Mouse (Mus musculus): ENCODE results near the gene Gnat1.

- no peak for TF ChIP-seq CTCF (conservative IDR thresholded peaks at IDR 0.05; ENCODE audit: low read length)
- TF ChIP-seq POU5F1 (IDR thresholded peaks at IDR 0.05; ENCODE audit: borderline replicate concordance, low read length): no peak
- no peak for TF ChIP-seq NANOG (IDR thresholded peaks at IDR 0.05; ENCODE audit: borderline replicate concordance, low read length)
These were observed 9.4 kb upstream of the Gnat1 start for GRCm38 (mm10) chr9:107688939-107689338.

Measured in E14TG2a.4 (cell line).